Mouse (Mus musculus): Measurements from ENCODE around the gene Atad2b.

Gene Atad2b

GRCm38 (mm10) chr12:5087787-5088519 is 170.8 kb downstream of the Atad2b start:
- peak; percentile 36 for DNase-seq

- DNase-seq, result no peak
Measured at GRCm38 (mm10) chr12:5088639-5089038, 171.5 kb downstream of the Atad2b start.

Measured in kidney, adult 11 months (tissue).